Mouse (Mus musculus) neural tube, embryonic 15.5 days (tissue): ENCODE data around the gene Wfdc12. TPM values are rescaled to one million over a fixed set of nuclear protein-coding genes. Genes with fewer than 3 reads are reported as not detected.
"Not testable (repeated sequence)": the region's sequence is repeated elsewhere in the genome, so short reads cannot be mapped to it uniquely, and the experiment has no call there.

ENCODE experiments used
- ATAC-seq: fragments of 200-750 bp; cut with Nextera tagmentation; 2 replicates; pipeline ENCODE4 v1.8.0; 2017; ENCODE audit warnings: mild to moderate bottlenecking, moderate TSS enrichment, moderate library complexity; ENCODE audit not compliant: low FRiP score
- H3K27ac ChIP-seq: fragments of 300-500 bp; sonication (generic); replicated peaks from 2 replicates; pipeline ENCODE4 v1.5.1; 2015; ENCODE audit warnings: mild to moderate bottlenecking, inconsistent platforms
- H3K27me3 ChIP-seq: fragments of 300-500 bp; sonication (generic); replicated peaks from 2 replicates; pipeline ENCODE4 v1.6.1; 2015; ENCODE audit warnings: inconsistent platforms
- H3K36me3 ChIP-seq: fragments of 300-500 bp; sonication (generic); 2 replicates; pipeline ENCODE4 v1.6.1; 2015; ENCODE audit warnings: inconsistent platforms
- H3K4me1 ChIP-seq: fragments of 300-500 bp; sonication (generic); 2 replicates; pipeline ENCODE4 v1.6.1; 2015; ENCODE audit warnings: inconsistent platforms
- H3K4me2 ChIP-seq: fragments of 300-500 bp; sonication (generic); 2 replicates; pipeline ENCODE4 v1.6.1; 2015; ENCODE audit warnings: inconsistent platforms, mild to moderate bottlenecking, moderate library complexity
- H3K4me3 ChIP-seq: fragments of 300-500 bp; sonication (generic); replicated peaks from 2 replicates; pipeline ENCODE4 v1.5.1; 2015; ENCODE audit warnings: mild to moderate bottlenecking, inconsistent platforms
- H3K9ac ChIP-seq: fragments of 300-500 bp; sonication (generic); replicated peaks from 2 replicates; pipeline ENCODE4 v1.6.1; 2015; ENCODE audit warnings: mild to moderate bottlenecking, inconsistent platforms
- H3K9me3 ChIP-seq: fragments of 300-500 bp; sonication (generic); replicated peaks from 2 replicates; pipeline ENCODE4 v1.6.1; 2016; ENCODE audit warnings: inconsistent platforms
- WGBS: fragments of 180-500 bp; shearing (Covaris S2); methylation state at CpG from one replicate; pipeline ENCODE4 v1.1.7; 2015; ENCODE audit warnings: mixed read lengths; 5-methylcytosine and 5-hydroxymethylcytosine counted together
- polyA plus RNA-seq: library from polyadenylated mRNA; unstranded; fragments of >200 nt; fragmentation: Nextera tagmentation; extraction: Ambion mirVana; gene quantifications from 2 replicates; pipeline ENCODE4 v1.2.1, GENCODE M21; 2015

Gene Wfdc12
- not detected in 2 replicates for polyA plus RNA-seq

- 90% methylated on average over 6 of the region's 6 CpGs for WGBS
- Histone ChIP-seq H3K27me3 (no peaks in the 10 kb centered on the region), H3K9me3 (no peaks in the 10 kb centered on the region), H3K36me3 (no peaks in the 10 kb centered on the region), H3K9ac (no peak within 1 kb of the TSS), H3K4me2 (no peak within 1 kb of the TSS), H3K4me3 (no peak within 1 kb of the TSS), H3K4me1 (no peaks in the 10 kb centered on the region), H3K27ac (no peak within 1 kb of the TSS)
- ATAC-seq = no peak
These were observed at the start of gene Wfdc12 for GRCm38 (mm10) chr2:164190576-164190975. TSS of gene Wfdc12 (minus strand) at chr2:164190608.

GRCm38 (mm10) chr2:164238366-164238765, 48.0 kb upstream of the Wfdc12 start, which contains the start of gene Svs2:
TSS of gene Svs2 (minus strand) at chr2:164238466.
- no peak for ATAC-seq
- Histone ChIP-seq H3K4me2 (no peak within 1 kb of the TSS), H3K9ac (no peak within 1 kb of the TSS), H3K9me3 (no peaks in the 10 kb centered on the region), H3K36me3 (no peaks in the 10 kb centered on the region), H3K27ac (no peak within 1 kb of the TSS), H3K27me3 (no peaks in the 10 kb centered on the region), H3K4me1 (no peaks in the 10 kb centered on the region), H3K4me3 (no peak within 1 kb of the TSS)
- WGBS = 89% methylated on average over 3 of the region's 3 CpGs

- Histone ChIP-seq H3K4me1 (no peaks in the 10 kb centered on the region), H3K4me2 (no peak overlapping the region), H3K4me3 (no peak overlapping the region), H3K9me3 (no peaks in the 10 kb centered on the region), H3K27me3 (no peaks in the 10 kb centered on the region), H3K27ac (no peak overlapping the region), H3K9ac (no peak overlapping the region), H3K36me3 (no peaks in the 10 kb centered on the region)
- WGBS = 93% methylated on average over 8 of the region's 8 CpGs
- no peak for ATAC-seq
These were observed 42.3 kb upstream of the Wfdc12 start for GRCm38 (mm10) chr2:164232671-164233070.

- no peaks in the 10 kb centered on the region for H3K27me3 ChIP-seq
- no peak overlapping the region for H3K27ac ChIP-seq
- no peaks in the 10 kb centered on the region for H3K4me1 ChIP-seq
- H3K9me3 ChIP-seq = no peaks in the 10 kb centered on the region
- no peak overlapping the region for H3K4me2 ChIP-seq
- no peaks in the 10 kb centered on the region for H3K36me3 ChIP-seq
- ATAC-seq = no peak
- no peak overlapping the region for H3K9ac ChIP-seq
- no peak overlapping the region for H3K4me3 ChIP-seq
- WGBS = 88% methylated on average over 8 of the region's 8 CpGs
These were observed 38.1 kb upstream of the Wfdc12 start for GRCm38 (mm10) chr2:164228361-164229070.

- Histone ChIP-seq H3K9me3 (no peaks in the 10 kb centered on the region), H3K27me3 (no peaks in the 10 kb centered on the region), H3K4me2 (no peak within 1 kb of the TSS), H3K4me1 (no peaks in the 10 kb centered on the region), H3K27ac (no peak within 1 kb of the TSS), H3K9ac (no peak within 1 kb of the TSS), H3K4me3 (no peak within 1 kb of the TSS), H3K36me3 (no peaks in the 10 kb centered on the region)
- WGBS = 79% methylated on average over 11 of the region's 11 CpGs
- no peak for ATAC-seq
These were observed 31.1 kb upstream of the Wfdc12 start, which contains the start of gene Wfdc15b for GRCm38 (mm10) chr2:164221522-164221921. TSS of gene Wfdc15b (minus strand) at chr2:164221660.

GRCm38 (mm10) chr2:164219295-164219694, 28.9 kb upstream of the Wfdc12 start:
- Histone ChIP-seq H3K9me3 (no peaks in the 10 kb centered on the region), H3K9ac (no peak overlapping the region), H3K27ac (no peak overlapping the region), H3K4me3 (no peak overlapping the region), H3K4me1 (no peaks in the 10 kb centered on the region), H3K4me2 (no peak overlapping the region), H3K36me3 (no peaks in the 10 kb centered on the region), H3K27me3 (no peaks in the 10 kb centered on the region)
- 91% methylated on average over 9 of the region's 9 CpGs for WGBS
- ATAC-seq = no peak

- Histone ChIP-seq H3K4me2 (no peak overlapping the region), H3K9ac (no peak overlapping the region), H3K4me1 (no peaks in the 10 kb centered on the region), H3K27ac (no peak overlapping the region), H3K27me3 (no peaks in the 10 kb centered on the region), H3K36me3 (no peaks in the 10 kb centered on the region), H3K9me3 (no peaks in the 10 kb centered on the region), H3K4me3 (no peak overlapping the region)
- no peak for ATAC-seq
- WGBS = 84% methylated on average over 5 of the region's 5 CpGs
These were observed 22.3 kb upstream of the Wfdc12 start for GRCm38 (mm10) chr2:164212711-164213110.

GRCm38 (mm10) chr2:164210892-164211291, 20.5 kb upstream of the Wfdc12 start:
- Histone ChIP-seq H3K4me1 (no peaks in the 10 kb centered on the region), H3K4me3 (no peak overlapping the region), H3K9ac (no peak overlapping the region), H3K36me3 (no peaks in the 10 kb centered on the region), H3K27me3 (no peaks in the 10 kb centered on the region), H3K9me3 (no peaks in the 10 kb centered on the region), H3K4me2 (no peak overlapping the region), H3K27ac (no peak overlapping the region)
- 87% methylated on average over 4 of the region's 4 CpGs for WGBS
- no peak for ATAC-seq

GRCm38 (mm10) chr2:164206676-164207075, 16.3 kb upstream of the Wfdc12 start:
- Histone ChIP-seq H3K9me3 (no peaks in the 10 kb centered on the region), H3K27me3 (no peaks in the 10 kb centered on the region), H3K4me1 (no peaks in the 10 kb centered on the region), H3K4me3 (no peak overlapping the region), H3K4me2 (no peak overlapping the region), H3K9ac (no peak overlapping the region), H3K27ac (no peak overlapping the region), H3K36me3 (no peaks in the 10 kb centered on the region)
- ATAC-seq = no peak
- 88% methylated on average over 4 of the region's 4 CpGs for WGBS

GRCm38 (mm10) chr2:164206011-164206410, 15.6 kb upstream of the Wfdc12 start:
- not testable (repeated sequence) for H3K9ac ChIP-seq, H3K36me3 ChIP-seq, ATAC-seq, H3K27ac ChIP-seq, H3K4me3 ChIP-seq, H3K4me2 ChIP-seq, H3K27me3 ChIP-seq, H3K9me3 ChIP-seq, H3K4me1 ChIP-seq
- 97% methylated on average over 10 of the region's 10 CpGs for WGBS

GRCm38 (mm10) chr2:164199626-164200327, 9.4 kb upstream of the Wfdc12 start, which contains the start of gene Wfdc15a:
TSS of gene Wfdc15a (minus strand) at chr2:164200130.
- H3K27ac ChIP-seq = no peak within 1 kb of the TSS
- no peak for ATAC-seq
- no peak within 1 kb of the TSS for H3K4me2 ChIP-seq
- no peaks in the 10 kb centered on the region for H3K27me3 ChIP-seq
- H3K36me3 ChIP-seq = no peaks in the 10 kb centered on the region
- WGBS = 83% methylated on average over 20 of the region's 20 CpGs
- no peaks in the 10 kb centered on the region for H3K4me1 ChIP-seq
- H3K9ac ChIP-seq = no peak within 1 kb of the TSS
- no peak within 1 kb of the TSS for H3K4me3 ChIP-seq
- H3K9me3 ChIP-seq = no peaks in the 10 kb centered on the region

- Histone ChIP-seq H3K9me3 (no peaks in the 10 kb centered on the region), H3K4me2 (no peak overlapping the region), H3K4me1 (no peaks in the 10 kb centered on the region), H3K27ac (no peak overlapping the region), H3K27me3 (no peaks in the 10 kb centered on the region), H3K36me3 (no peaks in the 10 kb centered on the region), H3K9ac (no peak overlapping the region), H3K4me3 (no peak overlapping the region)
- no peak for ATAC-seq
- 88% methylated on average over 5 of the region's 5 CpGs for WGBS
These were observed 6.2 kb upstream of the Wfdc12 start for GRCm38 (mm10) chr2:164196700-164196990.
